Mouse (Mus musculus) C2C12 (cell line): ENCODE measurements around the gene Atxn7l3. TPM values are rescaled to one million over a fixed set of nuclear protein-coding genes. Genes with fewer than 3 reads are reported as not detected.

Source experiments
- H3K27me3 ChIP-seq: one replicate; pipeline ENCODE4 v1.6.1; 2011; ENCODE audit not compliant: control insufficient read depth, insufficient read depth, insufficient read length
- H3K36me3 ChIP-seq: one replicate; pipeline ENCODE4 v1.6.1; 2011; ENCODE audit not compliant: control insufficient read depth, insufficient read depth
- H3K4me3 ChIP-seq: one replicate; pipeline ENCODE4 v1.5.1; 2011; ENCODE audit warnings: mild to moderate bottlenecking, control low read depth; ENCODE audit not compliant: poor library complexity, insufficient read depth, severe bottlenecking
- H3K79me2 ChIP-seq: one replicate; pipeline ENCODE4 v1.6.1; 2011; ENCODE audit not compliant: control insufficient read depth, insufficient read depth
- H3K79me3 ChIP-seq: one replicate; pipeline ENCODE4 v1.6.1; 2011; ENCODE audit warnings: low read depth, control low read depth
- H3ac ChIP-seq: one replicate; pipeline ENCODE3; 2011; ENCODE audit warnings: low read depth; ENCODE audit not compliant: control insufficient read depth, insufficient read length
- CEBPB ChIP-seq: IDR thresholded peaks from one replicate; pipeline ENCODE4 v1.6.1; 2011; ENCODE audit warnings: low read depth, mild to moderate bottlenecking, control low read depth, moderate library complexity
- CTCF ChIP-seq: IDR thresholded peaks from one replicate; pipeline ENCODE4 v1.5.1; 2011; ENCODE audit not compliant: control insufficient read depth, insufficient read depth, insufficient read length
- FOSL1 ChIP-seq: IDR thresholded peaks from one replicate; pipeline ENCODE4 v1.8.0; 2011; ENCODE audit warnings: mild to moderate bottlenecking, low read length; ENCODE audit not compliant: poor library complexity, insufficient read depth, severe bottlenecking
- MAX ChIP-seq: IDR thresholded peaks from one replicate; pipeline ENCODE4 v1.6.1; 2011; ENCODE audit warnings: mild to moderate bottlenecking, control low read depth
- MYOD1 ChIP-seq: IDR thresholded peaks from one replicate; pipeline ENCODE4 v1.6.1; 2011; ENCODE audit warnings: low read depth; ENCODE audit not compliant: control insufficient read depth, insufficient read length
- MYOG ChIP-seq: IDR thresholded peaks from one replicate; pipeline ENCODE4 v1.6.1; 2011; ENCODE audit not compliant: control insufficient read depth, insufficient read length; ENCODE audit errors: extremely low read depth
- USF1 ChIP-seq: IDR thresholded peaks from one replicate; pipeline ENCODE4 v1.6.1; 2011; ENCODE audit warnings: low read depth, mild to moderate bottlenecking, control low read depth, moderate library complexity
- polyA plus RNA-seq: library from polyadenylated mRNA; unstranded; fragments of >200 nt; fragmentation: generic; extraction: Trizol; gene quantifications from one replicate; pipeline ENCODE4 v1.2.1, GENCODE M21; 2012; ENCODE audit warnings: missing spikeins

The Atxn7l3 gene
- polyA plus RNA-seq, 1 experiment: 33.9 TPM

DNA sequence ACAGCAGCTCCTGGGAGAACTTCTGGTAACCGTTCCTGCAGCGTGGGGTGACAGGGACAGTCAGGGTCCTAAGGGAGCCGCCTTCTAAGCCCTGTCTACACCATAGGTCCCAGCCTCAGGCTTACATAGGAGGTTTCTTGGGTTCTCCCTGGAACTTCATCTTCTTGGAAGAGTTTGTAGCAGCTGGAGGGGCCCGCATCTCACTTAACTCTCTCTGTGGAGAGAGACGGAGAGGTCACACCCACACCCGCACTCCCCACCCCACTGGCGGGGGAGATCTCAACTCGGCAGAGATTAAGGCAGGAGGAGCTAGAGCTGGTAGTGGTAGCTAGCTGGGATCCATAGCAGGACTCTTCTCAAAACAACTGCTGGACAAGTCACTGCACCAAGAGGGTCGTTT is 11.7 kb upstream of the Atxn7l3 start:
- no peak overlapping the region for H3K4me3 ChIP-seq
- no peaks in the 10 kb centered on the region for H3K79me2 ChIP-seq
- no peaks in the 10 kb centered on the region for H3K27me3 ChIP-seq
- no peaks in the 10 kb centered on the region for H3K79me3 ChIP-seq
- H3ac ChIP-seq: no peak overlapping the region
- peaks cover 63% of the 10 kb centered on the region for H3K36me3 ChIP-seq
- TF ChIP-seq MYOD1 (no peak), CEBPB (no peak), MYOG (no peak), FOSL1 (no peak), MAX (no peak), CTCF (no peak), USF1 (no peak)

DNA sequence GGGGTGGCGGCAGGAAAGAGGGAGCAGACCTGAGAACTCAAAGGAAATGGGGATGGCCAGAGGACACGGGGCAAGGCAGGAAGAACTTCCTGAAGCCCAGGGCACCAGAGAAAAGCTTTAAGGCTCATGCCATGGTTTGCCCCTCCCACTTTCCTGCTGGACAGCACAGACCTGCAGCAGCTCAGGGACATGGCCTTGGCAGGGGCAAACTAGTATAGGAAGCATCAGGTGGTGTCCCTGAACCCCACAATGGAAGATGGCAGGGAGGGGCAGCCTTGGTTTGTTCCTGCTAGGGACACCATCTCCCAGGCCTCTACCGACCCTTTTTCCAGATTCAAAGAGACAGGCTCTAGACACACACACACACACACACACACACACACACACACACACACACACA is 8.9 kb upstream of the Atxn7l3 start:
- H3K36me3 ChIP-seq: peaks cover 37% of the 10 kb centered on the region
- no peaks in the 10 kb centered on the region for H3K79me2 ChIP-seq
- H3K79me3 ChIP-seq: no peaks in the 10 kb centered on the region
- H3K4me3 ChIP-seq: no peak overlapping the region
- H3K27me3 ChIP-seq: no peaks in the 10 kb centered on the region
- TF ChIP-seq FOSL1: no peak
- no peak for TF ChIP-seq CTCF
- TF ChIP-seq MYOD1: no peak
- no peak for TF ChIP-seq USF1
- no peak for TF ChIP-seq MYOG
- TF ChIP-seq MAX: no peak
- TF ChIP-seq CEBPB: no peak
- H3ac ChIP-seq: no peak overlapping the region

DNA sequence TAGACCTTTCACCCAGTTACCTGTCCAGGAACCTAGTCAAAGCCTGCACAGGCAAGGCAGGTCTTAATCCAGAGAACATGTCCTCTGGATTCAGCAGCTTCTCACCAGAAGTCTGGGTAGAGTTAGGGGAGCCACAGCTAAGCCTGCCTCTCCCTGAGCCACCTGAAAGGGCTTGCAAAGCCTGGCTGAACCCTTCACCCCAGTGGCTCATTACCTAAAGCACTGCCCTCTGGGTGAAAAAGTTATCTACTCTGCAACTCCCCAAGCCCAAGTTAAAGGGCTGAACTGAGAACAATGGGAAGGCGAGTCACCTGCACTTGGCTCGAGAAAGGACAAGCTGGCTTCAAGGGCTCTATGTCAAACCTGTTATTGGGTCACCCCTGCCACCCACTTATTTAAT is 7.7 kb upstream of the Atxn7l3 start:
- H3K27me3 ChIP-seq: no peaks in the 10 kb centered on the region
- no peaks in the 10 kb centered on the region for H3K79me2 ChIP-seq
- no peak overlapping the region for H3ac ChIP-seq
- no peaks in the 10 kb centered on the region for H3K79me3 ChIP-seq
- TF ChIP-seq FOSL1: no peak
- TF ChIP-seq USF1: no peak
- TF ChIP-seq MYOD1: no peak
- TF ChIP-seq MAX: no peak
- TF ChIP-seq CTCF: no peak
- TF ChIP-seq MYOG: no peak
- no peak for TF ChIP-seq CEBPB
- H3K36me3 ChIP-seq: peaks cover 26% of the 10 kb centered on the region
- H3K4me3 ChIP-seq: no peak overlapping the region

DNA sequence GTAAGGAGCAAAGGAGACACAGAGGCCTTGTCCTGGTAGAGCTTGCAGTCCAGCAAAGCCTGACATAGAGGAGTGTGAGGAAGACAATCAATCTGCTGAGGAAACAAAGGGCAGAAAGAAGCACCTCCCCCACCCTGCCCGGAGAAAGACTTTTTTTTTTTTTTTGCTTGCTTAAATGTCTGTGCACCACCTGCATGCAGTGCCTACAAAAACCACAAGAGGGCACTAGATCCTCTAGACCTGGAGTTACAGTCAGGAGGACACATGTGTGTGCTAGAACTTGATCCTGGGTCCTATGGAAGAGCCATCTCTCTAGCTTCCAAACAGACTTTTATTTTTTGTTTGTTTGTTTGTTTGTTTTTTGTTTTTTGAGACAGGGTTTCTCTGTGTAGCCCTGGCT is 3.4 kb upstream of the Atxn7l3 start:
- H3ac ChIP-seq: no peak overlapping the region
- TF ChIP-seq USF1 (no peak), MAX (peak; percentile 50)
- H3K27me3 ChIP-seq: no peaks in the 10 kb centered on the region
- H3K79me2 ChIP-seq: peaks cover 13% of the 10 kb centered on the region
- H3K4me3 ChIP-seq: no peak overlapping the region
- H3K79me3 ChIP-seq: peaks cover 9% of the 10 kb centered on the region
- H3K36me3 ChIP-seq: peaks cover 1% of the 10 kb centered on the region

DNA sequence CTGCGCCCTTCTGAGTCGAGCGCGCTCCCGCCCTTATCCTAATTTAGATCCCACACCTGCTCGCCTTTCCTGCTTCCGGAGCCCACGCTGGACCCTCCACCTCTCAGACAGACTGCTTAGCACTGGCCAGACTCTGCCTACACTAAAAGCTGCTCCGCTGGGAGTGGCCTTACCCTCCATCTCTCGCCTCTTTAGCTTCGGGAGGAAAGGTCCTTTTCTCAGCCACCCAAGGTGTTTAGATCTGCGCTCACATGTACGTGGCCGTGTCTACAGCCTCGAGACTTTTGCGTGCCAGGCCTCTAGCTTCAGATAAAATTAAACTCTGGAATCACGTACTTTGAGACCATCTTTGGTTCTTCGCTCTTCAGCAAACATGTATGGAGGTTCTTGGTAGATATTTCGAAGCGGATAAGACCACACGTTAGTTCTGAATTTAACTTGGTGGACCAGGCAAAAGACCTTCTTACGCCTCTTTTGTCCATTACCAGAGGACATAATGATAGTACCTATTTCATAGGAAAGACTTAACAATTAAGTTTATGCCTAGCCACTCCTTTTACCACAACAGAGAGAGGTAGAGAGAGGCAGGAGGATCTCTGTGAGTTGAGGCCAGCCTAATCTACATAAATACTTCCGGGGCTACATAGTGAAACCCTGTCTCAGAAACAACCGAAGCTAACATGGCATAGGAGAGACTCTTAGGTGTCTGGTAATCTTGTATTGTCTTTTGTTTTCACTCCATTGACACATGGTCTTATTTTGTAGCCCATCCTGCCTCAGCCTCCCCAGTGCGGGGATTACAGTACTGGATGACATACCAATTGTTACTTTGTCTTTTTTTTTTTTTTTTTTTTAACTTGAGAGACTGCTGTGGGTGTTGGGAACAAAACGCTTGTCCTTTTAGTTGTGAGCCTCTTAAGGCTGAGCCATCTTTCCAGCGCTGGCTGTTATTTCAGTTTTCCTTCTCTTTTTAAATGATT is 1.4 kb upstream of the Atxn7l3 start:
- Histone ChIP-seq H3K36me3 (peaks cover 16% of the 10 kb centered on the region), H3ac (peak overlapping the region; percentile 67), H3K27me3 (no peaks in the 10 kb centered on the region), H3K4me3 (peak overlapping the region; percentile 40), H3K79me3 (peaks cover 24% of the 10 kb centered on the region), H3K79me2 (peaks cover 27% of the 10 kb centered on the region)
- no peak for TF ChIP-seq MYOG
- TF ChIP-seq CTCF: no peak
- no peak for TF ChIP-seq USF1
- no peak for TF ChIP-seq CEBPB
- TF ChIP-seq FOSL1: no peak
- TF ChIP-seq MAX: no peak
- TF ChIP-seq MYOD1: no peak
